Mouse (Mus musculus): ENCODE results near the gene Gm14685. TPM values are rescaled to one million over a fixed set of nuclear protein-coding genes. Genes with fewer than 3 reads are reported as not detected.
"Not testable (repeated sequence)": the region's sequence is repeated elsewhere in the genome, so short reads cannot be mapped to it uniquely, and the experiment has no call there.

Gm14685 gene
- polyA plus RNA-seq (2012; rRNA removed) (0.06 and 0.10 TPM in 2 replicates), polyA plus RNA-seq (2014; fragmentation: Nextera tagmentation; extraction: Ambion mirVana) (0.18 TPM in 1 of 2 replicates, not detected in the other)

GRCm38 (mm10) chrX:73116747-73117146, at the start of gene Gm14685:
Gene Gm14685 (plus strand): TSS chrX:73117047.
- DNase-seq (ENCODE audit: low spot score); ATAC-seq (ENCODE audit: low FRiP score, low read depth): not testable (repeated sequence)
- WGBS = no CpG with 5 or more reads among the region's 7 CpGs

GRCm38 (mm10) chrX:73082267-73083055, 34.4 kb upstream of the Gm14685 start, which contains the start of gene Xlr4a:
Gene Xlr4a (minus strand): TSS chrX:73082478.
- not testable (repeated sequence) for DNase-seq (ENCODE audit: low spot score); H3K4me2 ChIP-seq (replicated peaks; ENCODE audit: low read depth, low read length, severe bottlenecking); H3K36me3 ChIP-seq (ENCODE audit: control insufficient read depth, insufficient read depth, low read length); H3K27me3 ChIP-seq (ENCODE audit: control insufficient read depth, insufficient read depth, low read length); ATAC-seq (ENCODE audit: low FRiP score, low read depth); H3K27ac ChIP-seq (replicated peaks; ENCODE audit: low read depth, low read length); H3K4me3 ChIP-seq (replicated peaks; ENCODE audit: low read length); H3K9me3 ChIP-seq (ENCODE audit: control insufficient read depth, low read length); H3K9ac ChIP-seq (ENCODE audit: low read depth, low read length, severe bottlenecking); H3K4me1 ChIP-seq (ENCODE audit: control insufficient read depth, insufficient read depth, low read length)
- WGBS = 80% methylated on average over 17 of the region's 19 CpGs

More at GRCm38 (mm10) chrX:73116747-73117146, at the start of gene Gm14685:
- H3K27me3 ChIP-seq (ENCODE audit: control insufficient read depth, insufficient read depth, low read length); H3K4me2 ChIP-seq (replicated peaks; ENCODE audit: low read depth, low read length, severe bottlenecking); H3K36me3 ChIP-seq (ENCODE audit: control insufficient read depth, insufficient read depth, low read length); H3K4me3 ChIP-seq (replicated peaks; ENCODE audit: low read length); H3K27ac ChIP-seq (replicated peaks; ENCODE audit: low read depth, low read length); H3K9ac ChIP-seq (ENCODE audit: low read depth, low read length, severe bottlenecking); H3K9me3 ChIP-seq (ENCODE audit: control insufficient read depth, low read length); H3K4me1 ChIP-seq (ENCODE audit: control insufficient read depth, insufficient read depth, low read length): not testable (repeated sequence)

GRCm38 (mm10) chrX:73096941-73097508, 19.8 kb upstream of the Gm14685 start, which contains the start of gene Xlr3a:
Gene Xlr3a (minus strand): TSS chrX:73097095.
- H3K36me3 ChIP-seq (ENCODE audit: control insufficient read depth, insufficient read depth, low read length); DNase-seq (ENCODE audit: low spot score); ATAC-seq (ENCODE audit: low FRiP score, low read depth); H3K4me3 ChIP-seq (replicated peaks; ENCODE audit: low read length); H3K9me3 ChIP-seq (ENCODE audit: control insufficient read depth, low read length); H3K9ac ChIP-seq (ENCODE audit: low read depth, low read length, severe bottlenecking); H3K27ac ChIP-seq (replicated peaks; ENCODE audit: low read depth, low read length); H3K4me2 ChIP-seq (replicated peaks; ENCODE audit: low read depth, low read length, severe bottlenecking); H3K27me3 ChIP-seq (ENCODE audit: control insufficient read depth, insufficient read depth, low read length); H3K4me1 ChIP-seq (ENCODE audit: control insufficient read depth, insufficient read depth, low read length): not testable (repeated sequence)
- 75% methylated on average over 13 of the region's 13 CpGs for WGBS

GRCm38 (mm10) chrX:73122859-73123829, 6.3 kb downstream of the Gm14685 start:
- not testable (repeated sequence) for ATAC-seq (ENCODE audit: low FRiP score, low read depth); DNase-seq (ENCODE audit: low spot score); H3K4me2 ChIP-seq (replicated peaks; ENCODE audit: low read depth, low read length, severe bottlenecking); H3K9me3 ChIP-seq (ENCODE audit: control insufficient read depth, low read length); H3K27me3 ChIP-seq (ENCODE audit: control insufficient read depth, insufficient read depth, low read length); H3K4me1 ChIP-seq (ENCODE audit: control insufficient read depth, insufficient read depth, low read length); H3K36me3 ChIP-seq (ENCODE audit: control insufficient read depth, insufficient read depth, low read length); H3K9ac ChIP-seq (ENCODE audit: low read depth, low read length, severe bottlenecking); H3K27ac ChIP-seq (replicated peaks; ENCODE audit: low read depth, low read length); H3K4me3 ChIP-seq (replicated peaks; ENCODE audit: low read length)
- no CpG with 5 or more reads among the region's 12 CpGs for WGBS

- ATAC-seq (ENCODE audit: low FRiP score, low read depth); H3K4me1 ChIP-seq (ENCODE audit: control insufficient read depth, insufficient read depth, low read length); H3K27me3 ChIP-seq (ENCODE audit: control insufficient read depth, insufficient read depth, low read length); H3K4me3 ChIP-seq (replicated peaks; ENCODE audit: low read length); H3K4me2 ChIP-seq (replicated peaks; ENCODE audit: low read depth, low read length, severe bottlenecking); H3K27ac ChIP-seq (replicated peaks; ENCODE audit: low read depth, low read length); H3K9ac ChIP-seq (ENCODE audit: low read depth, low read length, severe bottlenecking); DNase-seq (ENCODE audit: low spot score); H3K9me3 ChIP-seq (ENCODE audit: control insufficient read depth, low read length); H3K36me3 ChIP-seq (ENCODE audit: control insufficient read depth, insufficient read depth, low read length): not testable (repeated sequence)
- WGBS = no CpG with 5 or more reads among the region's 7 CpGs
These were observed 26.4 kb downstream of the Gm14685 start for GRCm38 (mm10) chrX:73143218-73143618.

GRCm38 (mm10) chrX:73148496-73148895, 31.6 kb downstream of the Gm14685 start, which contains the start of gene Xlr5b:
Gene Xlr5b (plus strand): TSS chrX:73148796.
- not testable (repeated sequence) for H3K9me3 ChIP-seq (ENCODE audit: control insufficient read depth, low read length)
- no CpG with 5 or more reads among the region's 20 CpGs for WGBS

GRCm38 (mm10) chrX:73149350-73149749, 32.5 kb downstream of the Gm14685 start, which contains the start of gene DXBay18:
Gene DXBay18 (minus strand): TSS chrX:73149450.
- H3K9me3 ChIP-seq (ENCODE audit: control insufficient read depth, low read length); H3K4me1 ChIP-seq (ENCODE audit: control insufficient read depth, insufficient read depth, low read length); ATAC-seq (ENCODE audit: low FRiP score, low read depth); DNase-seq (ENCODE audit: low spot score); H3K27me3 ChIP-seq (ENCODE audit: control insufficient read depth, insufficient read depth, low read length); H3K36me3 ChIP-seq (ENCODE audit: control insufficient read depth, insufficient read depth, low read length); H3K9ac ChIP-seq (ENCODE audit: low read depth, low read length, severe bottlenecking); H3K27ac ChIP-seq (replicated peaks; ENCODE audit: low read depth, low read length); H3K4me3 ChIP-seq (replicated peaks; ENCODE audit: low read length); H3K4me2 ChIP-seq (replicated peaks; ENCODE audit: low read depth, low read length, severe bottlenecking): not testable (repeated sequence)
- no CpG with 5 or more reads among the region's 7 CpGs for WGBS

More at GRCm38 (mm10) chrX:73148496-73148895, 31.6 kb downstream of the Gm14685 start, which contains the start of gene Xlr5b:
- not testable (repeated sequence) for H3K4me1 ChIP-seq (ENCODE audit: control insufficient read depth, insufficient read depth, low read length); ATAC-seq (ENCODE audit: low FRiP score, low read depth); H3K27ac ChIP-seq (replicated peaks; ENCODE audit: low read depth, low read length); DNase-seq (ENCODE audit: low spot score); H3K4me3 ChIP-seq (replicated peaks; ENCODE audit: low read length); H3K36me3 ChIP-seq (ENCODE audit: control insufficient read depth, insufficient read depth, low read length); H3K9ac ChIP-seq (ENCODE audit: low read depth, low read length, severe bottlenecking); H3K4me2 ChIP-seq (replicated peaks; ENCODE audit: low read depth, low read length, severe bottlenecking); H3K27me3 ChIP-seq (ENCODE audit: control insufficient read depth, insufficient read depth, low read length)
